Mouse (Mus musculus) myocyte (in vitro differentiated cells): ENCODE measurements at regions not wholly inside any gene's neighbourhood (a gene's known extent, or its start where the extent isn't known, plus 50 kb on each side); places are given as distances from the start of the nearest gene placed in this dataset.
A peak's percentile ranks its signal among the peaks of the same experiment; 100 is the strongest.

Source experiments
- H3K27me3 ChIP-seq: one replicate; pipeline ENCODE4 v1.6.1; 2011; ENCODE audit not compliant: control insufficient read depth, insufficient read depth, insufficient read length
- H3K36me3 ChIP-seq: one replicate; pipeline ENCODE4 v1.6.1; 2011; ENCODE audit not compliant: control insufficient read depth, insufficient read depth
- H3K4me2 ChIP-seq: one replicate; pipeline ENCODE4 v1.6.1; 2011; ENCODE audit warnings: low read depth, control low read depth
- H3K4me3 ChIP-seq: one replicate; pipeline ENCODE4 v1.5.1; 2011; ENCODE audit warnings: mild to moderate bottlenecking, control low read depth, moderate library complexity
- H3K79me2 ChIP-seq: one replicate; pipeline ENCODE4 v1.6.1; 2011; ENCODE audit not compliant: control insufficient read depth, insufficient read depth
- H3ac ChIP-seq: one replicate; pipeline ENCODE4 v1.6.1; 2011; ENCODE audit not compliant: control insufficient read depth, insufficient read length
- CEBPB ChIP-seq: IDR thresholded peaks from 2 replicates; pipeline ENCODE4 v1.6.1; 2011; ENCODE audit warnings: mild to moderate bottlenecking, moderate library complexity; ENCODE audit not compliant: poor library complexity, insufficient read depth, severe bottlenecking
- E2F4 ChIP-seq: IDR thresholded peaks from one replicate; pipeline ENCODE4 v1.6.1; 2011; ENCODE audit warnings: mild to moderate bottlenecking, control low read depth, moderate library complexity; ENCODE audit not compliant: insufficient read depth
- MAX ChIP-seq: IDR thresholded peaks from one replicate; pipeline ENCODE4 v1.6.1; 2011; ENCODE audit warnings: low read depth, mild to moderate bottlenecking, control low read depth
- MYOD1 ChIP-seq, 3 experiments: IDR thresholded peaks; one replicate each; pipeline ENCODE4 v1.6.1; 2011; ENCODE audit warnings: control low read depth in 2 of 3, low read depth in 2 of 3, mild to moderate bottlenecking in 2 of 3, moderate library complexity in 1 of 3; ENCODE audit not compliant: insufficient read length in 2 of 3, control insufficient read depth in 1 of 3
- MYOG ChIP-seq, 3 experiments: IDR thresholded peaks; one replicate each; pipeline ENCODE4 v1.6.1; 2011; ENCODE audit warnings: control low read depth in 2 of 3, low read depth in 2 of 3, mild to moderate bottlenecking in 2 of 3; ENCODE audit not compliant: insufficient read length in 2 of 3, control insufficient read depth in 1 of 3, insufficient read depth in 1 of 3
- POLR2A ChIP-seq: IDR thresholded peaks from one replicate; pipeline ENCODE4 v1.6.1; 2011; ENCODE audit warnings: low read depth, mild to moderate bottlenecking, control low read depth, moderate library complexity; ENCODE audit not compliant: insufficient read length
- POLR2AphosphoS2 ChIP-seq: IDR thresholded peaks from one replicate; pipeline ENCODE4 v1.6.1; 2011; ENCODE audit warnings: low read depth, control low read depth; ENCODE audit not compliant: insufficient read length
- REST ChIP-seq: IDR thresholded peaks from one replicate; pipeline ENCODE4 v1.6.1; 2011; ENCODE audit warnings: mild to moderate bottlenecking, control low read depth, moderate library complexity; ENCODE audit not compliant: insufficient read depth, insufficient read length
- SRF ChIP-seq: IDR thresholded peaks from one replicate; pipeline ENCODE4 v1.6.1; 2011; ENCODE audit warnings: low read depth; ENCODE audit not compliant: control insufficient read depth, insufficient read length
- TCF12 ChIP-seq: IDR thresholded peaks from one replicate; pipeline ENCODE4 v1.6.1; 2011; ENCODE audit warnings: mild to moderate bottlenecking, control low read depth; ENCODE audit not compliant: poor library complexity, insufficient read depth, severe bottlenecking
- TCF3 ChIP-seq: IDR thresholded peaks from one replicate; pipeline ENCODE4 v1.6.1; 2011; ENCODE audit warnings: low read depth, control low read depth; ENCODE audit not compliant: insufficient read length
- USF1 ChIP-seq: IDR thresholded peaks from one replicate; pipeline ENCODE4 v1.6.1; 2011; ENCODE audit warnings: low read depth, mild to moderate bottlenecking, control low read depth, moderate library complexity

DNA sequence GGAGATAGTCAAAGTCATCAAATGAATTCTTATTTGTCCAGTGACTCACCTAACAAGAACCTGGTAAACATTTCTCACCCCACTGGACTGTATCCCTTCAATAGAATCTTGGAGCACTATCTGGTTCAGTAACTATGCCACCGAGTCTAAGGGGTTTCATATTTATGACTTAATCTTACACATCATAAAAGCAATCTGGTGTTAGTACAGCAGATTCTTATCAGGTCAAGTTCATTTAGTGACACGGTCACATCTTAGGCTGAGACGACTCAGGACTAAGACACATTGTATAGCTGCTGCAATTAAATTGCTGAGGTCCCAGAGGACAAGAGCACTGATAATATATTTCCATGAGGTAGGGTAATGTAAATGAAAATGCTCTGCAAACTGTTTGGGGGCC, 57.4 kb upstream of the Tmem26 start:
- TF ChIP-seq CEBPB (no peak), MYOG (IDR thresholded peaks at IDR 0.05; ENCODE audit: control insufficient read depth in 1 of 3, insufficient read depth in 1 of 3, insufficient read length in 2 of 3, low read depth in 2 of 3) (no peak), TCF12 (no peak), USF1 (no peak), POLR2A (no peak), MAX (no peak), E2F4 (no peak), POLR2AphosphoS2 (no peak), TCF3 (no peak), MYOD1 (IDR thresholded peaks at IDR 0.05; ENCODE audit: control insufficient read depth in 1 of 3, insufficient read length in 2 of 3, low read depth in 2 of 3) (no peak), REST (no peak), SRF (no peak)

DNA sequence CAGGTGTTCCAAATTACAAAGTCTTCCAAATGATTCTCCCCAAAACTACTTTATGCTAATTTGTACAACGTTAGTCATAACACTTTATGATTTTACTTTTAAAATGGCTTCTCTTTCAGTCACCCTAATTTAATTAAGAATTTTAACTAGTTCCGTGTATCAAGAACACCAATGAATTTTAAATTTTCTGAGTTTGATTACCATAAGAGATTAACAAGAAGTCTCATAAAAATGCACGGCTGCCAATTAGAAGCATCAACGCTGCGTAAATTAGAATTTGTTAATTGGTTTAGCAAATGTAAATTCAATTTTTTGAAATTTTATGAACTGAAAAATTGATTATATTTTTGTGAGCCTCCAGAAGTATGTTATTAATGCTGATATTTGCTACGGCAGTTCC, 54.1 kb upstream of the Tmem26 start:
- TF ChIP-seq MAX (no peak), POLR2A (no peak), SRF (no peak), REST (no peak)
- no peaks in the 10 kb centered on the region for H3K36me3 ChIP-seq
- H3K4me3 ChIP-seq, result no peak overlapping the region
- no peak overlapping the region for H3K4me2 ChIP-seq
- H3K79me2 ChIP-seq, result no peaks in the 10 kb centered on the region
- H3ac ChIP-seq, result no peak overlapping the region
- H3K27me3 ChIP-seq, result no peaks in the 10 kb centered on the region

More for the DNA sequence above, 57.4 kb upstream of the Tmem26 start:
- Histone ChIP-seq H3K4me3 (no peak overlapping the region), H3ac (no peak overlapping the region), H3K79me2 (no peaks in the 10 kb centered on the region), H3K4me2 (no peak overlapping the region), H3K27me3 (no peaks in the 10 kb centered on the region), H3K36me3 (no peaks in the 10 kb centered on the region)

DNA sequence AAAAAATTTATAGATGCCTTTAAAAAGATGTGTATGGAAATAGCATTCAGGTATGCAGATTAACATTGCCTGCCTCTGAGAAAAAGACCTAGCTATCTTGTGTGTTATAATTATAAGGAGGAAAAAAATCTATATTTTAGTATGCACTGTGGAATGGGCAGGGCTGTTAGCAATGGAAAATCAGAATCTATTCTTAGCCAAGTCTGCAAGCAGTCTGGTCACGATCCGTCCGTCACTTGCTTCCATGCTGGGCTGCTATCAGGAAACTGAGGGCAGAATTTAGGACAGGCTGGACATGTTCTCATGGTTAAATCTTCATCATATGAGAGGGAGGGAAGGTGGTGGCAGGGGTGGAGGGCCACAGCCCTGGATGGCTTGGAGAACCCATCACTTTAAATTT, 53.5 kb upstream of the Tmem26 start:
- TF ChIP-seq MYOD1 (IDR thresholded peaks at IDR 0.05; ENCODE audit: control insufficient read depth in 1 of 3, insufficient read length in 2 of 3, low read depth in 2 of 3) (no peak), POLR2A (no peak), POLR2AphosphoS2 (no peak), USF1 (no peak), TCF12 (no peak), TCF3 (no peak), MAX (no peak), SRF (no peak), MYOG (IDR thresholded peaks at IDR 0.05; ENCODE audit: control insufficient read depth in 1 of 3, insufficient read depth in 1 of 3, insufficient read length in 2 of 3, low read depth in 2 of 3) (no peak), REST (no peak), E2F4 (no peak), CEBPB (no peak)
- no peak overlapping the region for H3K4me3 ChIP-seq
- no peak overlapping the region for H3K4me2 ChIP-seq

DNA sequence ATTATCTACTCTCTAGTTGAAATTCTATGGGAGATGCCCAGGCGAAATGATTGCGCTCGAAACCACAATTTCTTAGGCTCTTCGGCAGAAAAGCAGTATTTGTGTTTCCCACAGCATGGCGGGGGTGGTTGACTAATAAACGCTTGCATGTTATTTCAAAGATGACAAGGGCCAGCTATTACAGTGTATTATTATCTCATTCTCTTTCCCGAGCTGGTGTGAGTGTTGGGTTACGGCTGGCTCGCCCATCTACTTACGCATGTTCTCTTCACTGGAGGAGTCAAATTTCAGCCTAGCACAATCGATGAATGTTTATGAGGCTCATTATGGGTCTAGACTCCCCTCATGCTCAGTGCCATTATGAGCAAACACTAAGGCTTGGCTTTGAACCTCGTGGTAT, 51.2 kb upstream of the Tmem26 start:
- TF ChIP-seq POLR2A, result no peak
- TF ChIP-seq CEBPB, result peak; percentile 66; the same call in 1 of the 2 replicates
- Histone ChIP-seq H3K27me3 (no peaks in the 10 kb centered on the region), H3K36me3 (no peaks in the 10 kb centered on the region), H3K4me3 (no peak overlapping the region), H3K79me2 (no peaks in the 10 kb centered on the region), H3K4me2 (peak overlapping the region; percentile 66), H3ac (no peak overlapping the region)

More for the DNA sequence above, 53.5 kb upstream of the Tmem26 start:
- no peaks in the 10 kb centered on the region for H3K27me3 ChIP-seq
- no peak overlapping the region for H3ac ChIP-seq
- no peaks in the 10 kb centered on the region for H3K79me2 ChIP-seq
- H3K36me3 ChIP-seq, result no peaks in the 10 kb centered on the region

DNA sequence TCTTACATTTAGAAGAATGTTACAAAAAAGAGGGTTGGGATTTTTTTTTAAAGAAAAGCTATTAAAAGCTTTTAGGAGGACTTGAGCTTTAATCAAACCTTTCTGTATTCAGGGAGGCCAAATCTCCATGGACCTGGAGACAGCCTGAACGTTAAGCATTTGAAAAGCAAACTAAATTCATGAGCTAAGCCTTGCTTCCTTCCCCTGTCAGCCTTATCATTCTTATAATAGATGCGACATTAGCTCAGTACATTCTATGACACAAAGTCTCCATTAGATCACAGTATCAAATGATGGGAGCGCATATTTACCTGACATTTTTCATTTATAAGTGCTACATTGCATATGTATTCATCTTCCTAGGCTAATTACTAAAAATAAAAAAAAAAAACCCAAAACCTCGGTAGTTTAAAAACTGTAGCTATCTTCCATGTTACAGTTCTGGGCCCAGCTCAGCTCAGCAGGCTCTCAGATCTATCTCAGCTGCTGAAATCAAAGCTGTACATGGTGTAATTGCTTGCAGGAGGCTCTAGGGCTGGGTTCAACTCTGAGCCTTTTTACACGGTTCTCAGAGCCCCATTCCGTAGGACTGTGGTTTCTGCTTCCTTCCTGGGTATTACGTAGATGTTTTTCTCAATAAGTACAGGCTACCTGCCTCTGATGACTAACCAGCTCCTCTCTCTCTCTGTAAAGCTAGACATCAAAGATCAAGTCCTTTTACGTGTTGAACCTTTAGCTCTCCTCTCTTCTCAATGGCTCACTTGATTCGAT, 50.2 kb upstream of the Tmem26 start:
- no peak overlapping the region for H3ac ChIP-seq
- no peaks in the 10 kb centered on the region for H3K36me3 ChIP-seq
- H3K4me3 ChIP-seq, result no peak overlapping the region
- TF ChIP-seq USF1, result no peak
- TF ChIP-seq TCF3, result no peak
- TF ChIP-seq POLR2A, result no peak
- TF ChIP-seq MYOG (IDR thresholded peaks at IDR 0.05; ENCODE audit: control insufficient read depth in 1 of 3, insufficient read depth in 1 of 3, insufficient read length in 2 of 3, low read depth in 2 of 3), result no peak
- TF ChIP-seq MYOD1 (IDR thresholded peaks at IDR 0.05; ENCODE audit: control insufficient read depth in 1 of 3, insufficient read length in 2 of 3, low read depth in 2 of 3), result no peak
- TF ChIP-seq REST, result no peak
- no peak overlapping the region for H3K4me2 ChIP-seq
- no peaks in the 10 kb centered on the region for H3K79me2 ChIP-seq
- no peaks in the 10 kb centered on the region for H3K27me3 ChIP-seq
